Mouse (Mus musculus) lung, adult 2 months (tissue): ENCODE measurements around the gene Cacna1h.

Experiments used
- CTCF ChIP-seq: fragments of 200-500 bp; IDR thresholded peaks from 2 replicates; pipeline ENCODE4 v1.5.1; 2011; ENCODE audit warnings: mild to moderate bottlenecking, low read length, control low read depth; ENCODE audit not compliant: insufficient read depth
- POLR2A ChIP-seq: fragments of 200-500 bp; IDR thresholded peaks from 2 replicates; pipeline ENCODE4 v1.6.1; 2011; ENCODE audit warnings: low read depth, mild to moderate bottlenecking, control low read depth, low read length, borderline replicate concordance; ENCODE audit errors: extremely low read depth

- TF ChIP-seq CTCF (no peak), POLR2A (no peak)
Measured at GRCm38 (mm10) chr17:25405224-25405895, 28.2 kb downstream of the Cacna1h start.
